Mouse (Mus musculus) gastrocnemius, adult 8-10 months (tissue): ENCODE measurements around the gene Kalrn. TPM values are rescaled to one million over a fixed set of nuclear protein-coding genes. Genes with fewer than 3 reads are reported as not detected.

Experiments
- DNase-seq, 2 experiments: peaks; one replicate each; pipeline ENCODE4 v3.0.0; 2022; ENCODE audit warnings: low spot score in 2 of 2
- total RNA-seq, 4 experiments: library from RNA; stranded (reverse); gene quantifications; 2 replicates each; pipeline ENCODE4 v1.2.4; 2022

Kalrn gene
- total RNA-seq, 4 experiments from 2014 or later: 19.2 to 20.8 (median 19.9) TPM

- DNase-seq: no peak
These were observed 143.2 kb downstream of the Kalrn start for GRCm38 (mm10) chr16:34430131-34430530.

GRCm38 (mm10) chr16:34427654-34428053 lies 145.7 kb downstream of the Kalrn start:
- DNase-seq: no peak

- DNase-seq: peak in 1 of 2 experiments; percentile 16
These were observed 151.9 kb downstream of the Kalrn start for GRCm38 (mm10) chr16:34421473-34421872.

- DNase-seq: no peak
These were observed 155.4 kb downstream of the Kalrn start for GRCm38 (mm10) chr16:34417966-34418365.

GRCm38 (mm10) chr16:34417383-34417782 lies 155.9 kb downstream of the Kalrn start:
- DNase-seq: no peak

GRCm38 (mm10) chr16:34414581-34414980 lies 158.8 kb downstream of the Kalrn start:
- no peak for DNase-seq

GRCm38 (mm10) chr16:34413868-34414333 lies 159.4 kb downstream of the Kalrn start:
- DNase-seq: peak; percentile 31 to 67

GRCm38 (mm10) chr16:34407036-34407435 lies 166.3 kb downstream of the Kalrn start:
- DNase-seq: no peak

GRCm38 (mm10) chr16:34405094-34405493 lies 168.2 kb downstream of the Kalrn start:
- DNase-seq: no peak

- DNase-seq: no peak
These were observed 172.1 kb downstream of the Kalrn start for GRCm38 (mm10) chr16:34401216-34401615.

GRCm38 (mm10) chr16:34400102-34400728 lies 173.1 kb downstream of the Kalrn start:
- DNase-seq: no peak

- DNase-seq: no peak
These were observed 178.0 kb downstream of the Kalrn start for GRCm38 (mm10) chr16:34395221-34395811.

GRCm38 (mm10) chr16:34389520-34390271 lies 183.6 kb downstream of the Kalrn start:
- no peak for DNase-seq

- DNase-seq: no peak
These were observed 184.5 kb downstream of the Kalrn start for GRCm38 (mm10) chr16:34388871-34389270.

GRCm38 (mm10) chr16:34385065-34385464 lies 188.3 kb downstream of the Kalrn start:
- DNase-seq: no peak

- DNase-seq: no peak
These were observed 190.3 kb downstream of the Kalrn start for GRCm38 (mm10) chr16:34382992-34383391.

- no peak for DNase-seq
These were observed 197.0 kb downstream of the Kalrn start for GRCm38 (mm10) chr16:34376166-34376857.

GRCm38 (mm10) chr16:34373519-34373918 lies 199.8 kb downstream of the Kalrn start:
- DNase-seq: no peak

GRCm38 (mm10) chr16:34372103-34372741 lies 201.1 kb downstream of the Kalrn start:
- DNase-seq: peak; percentile 5 to 21

GRCm38 (mm10) chr16:34359206-34359605 lies 214.1 kb downstream of the Kalrn start:
- no peak for DNase-seq

- no peak for DNase-seq
These were observed 217.8 kb downstream of the Kalrn start for GRCm38 (mm10) chr16:34355547-34355946.
